Mouse (Mus musculus) liver, adult 2 months (tissue): Measurements from ENCODE around the gene Gm3250.

Experiments
- CTCF ChIP-seq: fragments of 200-500 bp; IDR thresholded peaks from 2 replicates; pipeline ENCODE4 v1.5.1; 2011; ENCODE audit warnings: low read depth, low read length, control low read depth
- POLR2A ChIP-seq: fragments of 200-500 bp; IDR thresholded peaks from 2 replicates; pipeline ENCODE4 v1.6.1; 2011; ENCODE audit warnings: low read length, control low read depth; ENCODE audit not compliant: insufficient read depth; ENCODE audit errors: extremely low read depth

- no peak for TF ChIP-seq POLR2A
- no peak for TF ChIP-seq CTCF
These were observed 46.4 kb downstream of the Gm3250 start for GRCm38 (mm10) chr10:77735928-77736327.
